In the genomic region with DNA sequence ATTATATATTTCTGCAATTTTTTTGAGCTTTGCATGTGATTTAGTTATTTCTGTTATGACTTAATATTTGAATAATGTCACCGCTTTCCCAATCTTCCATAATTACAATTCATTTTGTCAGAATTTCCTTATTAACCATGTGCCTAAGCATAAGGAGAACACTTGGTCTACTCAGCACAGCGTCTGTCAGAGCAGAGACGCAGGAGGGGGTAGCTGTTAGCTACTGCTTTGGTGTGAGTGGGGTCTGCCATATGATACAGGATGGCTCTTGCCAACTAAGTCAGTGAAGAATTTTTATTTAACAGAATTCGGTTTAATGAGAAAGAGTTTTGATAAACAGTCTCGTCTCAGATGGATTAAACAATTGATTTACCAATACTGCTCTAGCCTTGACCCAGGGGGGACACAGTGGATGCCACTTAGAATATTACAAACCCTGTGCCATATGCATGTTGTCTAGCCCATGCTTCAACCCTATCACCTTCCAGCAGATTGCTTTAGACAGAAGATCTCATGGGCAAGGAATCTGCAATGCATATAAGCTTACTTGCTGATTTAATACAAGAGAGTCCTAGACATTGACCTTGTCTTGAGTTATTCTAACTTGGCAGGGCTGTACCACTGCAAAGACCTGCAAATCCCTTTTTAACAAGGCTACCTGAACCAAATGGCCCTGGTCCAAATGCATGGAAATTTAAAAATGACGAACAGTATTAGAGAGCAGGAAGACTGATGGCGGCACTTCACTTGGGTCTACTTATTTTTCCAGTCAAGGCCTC, we compare ENCODE assay signal across 19 mouse cellular contexts.
DNase-seq lines count a peak whose midpoint lies in the region; ATAC-seq and TF ChIP-seq lines count a peak whose summit lies in the region.
"Had no signal": no experiment of that assay in that cellular context is flagged by ENCODE, and none has a peak within 500 bp of the region (broad histone marks: within the 10 kb centered on the region; RNA-seq: fewer than 3 reads in every experiment).

No protein-coding gene starts in this region.

- WGBS in midbrain, embryonic 11.5 days = 94% methylated on average over 7 of the region's 7 CpGs
- 88% methylated on average over 7 of the region's 7 CpGs for WGBS in midbrain, embryonic 10.5 days
- WGBS in lung, adult 2 months = 86% methylated on average over 7 of the region's 7 CpGs

- no peak for TF ChIP-seq CTCF in lung, adult 2 months (IDR thresholded peaks at IDR 0.05; ENCODE audit: insufficient read depth, low read length)

- H3K4me2 ChIP-seq in midbrain, embryonic 11.5 days = no peak overlapping the region
- H3K4me2 ChIP-seq: limb, embryonic 12.5 days; liver, embryonic 13.5 days; stomach, embryonic 15.5 days had no signal

- no peak overlapping the region for H3K27ac ChIP-seq in midbrain, embryonic 11.5 days (ENCODE audit: low read depth, low read length)
- no peak overlapping the region for H3K27ac ChIP-seq in midbrain, embryonic 10.5 days (replicated peaks)
- H3K27ac ChIP-seq: limb, embryonic 12.5 days; liver, embryonic 13.5 days; stomach, embryonic 15.5 days had no signal

- H3K4me3 ChIP-seq in midbrain, embryonic 11.5 days (ENCODE audit: low read depth, low read length) = no peak overlapping the region
- H3K4me3 ChIP-seq in midbrain, embryonic 10.5 days = no peak overlapping the region
- H3K4me3 ChIP-seq in lung, adult 2 months (replicated peaks; ENCODE audit: extremely low read depth, low read depth, low read length) = no peak overlapping the region
- H3K4me3 ChIP-seq: limb, embryonic 12.5 days; liver, embryonic 13.5 days; stomach, embryonic 15.5 days had no signal

- no peaks in the 10 kb centered on the region for H3K36me3 ChIP-seq in midbrain, embryonic 11.5 days (ENCODE audit: control insufficient read depth, insufficient read depth, low read length)
- H3K36me3 ChIP-seq in midbrain, embryonic 10.5 days = no peaks in the 10 kb centered on the region
- H3K36me3 ChIP-seq: limb, embryonic 12.5 days; liver, embryonic 13.5 days; stomach, embryonic 15.5 days had no signal

- no peaks in the 10 kb centered on the region for H3K4me1 ChIP-seq in midbrain, embryonic 11.5 days (ENCODE audit: control insufficient read depth, insufficient read depth, low read length)
- H3K4me1 ChIP-seq in midbrain, embryonic 10.5 days = no peaks in the 10 kb centered on the region
- no peaks in the 10 kb centered on the region for H3K4me1 ChIP-seq in lung, adult 2 months (ENCODE audit: control insufficient read depth, insufficient read depth, low read length)
- H3K4me1 ChIP-seq: limb, embryonic 12.5 days; liver, embryonic 13.5 days; stomach, embryonic 15.5 days had no signal

- no peak for TF ChIP-seq POLR2A in lung, adult 2 months (IDR thresholded peaks at IDR 0.05; ENCODE audit: borderline replicate concordance, extremely low read depth, low read depth, low read length)

- H3K27me3 ChIP-seq in midbrain, embryonic 11.5 days (ENCODE audit: control insufficient read depth, insufficient read depth, low read length) = no peaks in the 10 kb centered on the region
- no peaks in the 10 kb centered on the region for H3K27me3 ChIP-seq in midbrain, embryonic 10.5 days (ENCODE audit: low read depth, poor library complexity, severe bottlenecking)
- H3K27me3 ChIP-seq: limb, embryonic 12.5 days; liver, embryonic 13.5 days; stomach, embryonic 15.5 days had no signal

- H3K9ac ChIP-seq in midbrain, embryonic 11.5 days (ENCODE audit: low read length) = no peak overlapping the region
- H3K9ac ChIP-seq: limb, embryonic 12.5 days; liver, embryonic 13.5 days; stomach, embryonic 15.5 days had no signal

- peak; percentile 66 for DNase-seq in midbrain, embryonic 11.5 days (ENCODE audit: low spot score, missing footprints)
- DNase-seq in midbrain, embryonic 10.5 days (ENCODE audit: low spot score) = no peak
- peak; percentile 13 for DNase-seq in layer of hippocampus, adult 11-12 months (ENCODE audit: low spot score)
- peak; percentile 4 to 55 for DNase-seq in layer of hippocampus, postnatal 14 days (ENCODE audit: low spot score in 2 of 2)
- no peak for DNase-seq in lung, adult 2 months
- DNase-seq in adrenal gland, postnatal 10 days = no peak
- DNase-seq: adrenal gland, postnatal 36 days; cerebellum, adult 9-11 months; embryo, embryonic 11 days; gastrocnemius, postnatal 36 days; liver, embryonic 13.5 days; right cerebral cortex, postnatal 25 days; thymus, adult 2 months had no signal

- no peaks in the 10 kb centered on the region for H3K9me3 ChIP-seq in midbrain, embryonic 11.5 days (ENCODE audit: control insufficient read depth, low read length)
- H3K9me3 ChIP-seq in midbrain, embryonic 10.5 days (replicated peaks) = no peaks in the 10 kb centered on the region
- H3K9me3 ChIP-seq: limb, embryonic 12.5 days; liver, embryonic 13.5 days; stomach, embryonic 15.5 days had no signal

- no peak for ATAC-seq in midbrain, embryonic 11.5 days (ENCODE audit: low FRiP score)
- no peak for ATAC-seq in granulocyte monocyte progenitor cell, adult 5-6 weeks (replicated peaks; ENCODE audit: poor library complexity, severe bottlenecking)
- ATAC-seq: hindbrain, embryonic 16.5 days; intestine, embryonic 16.5 days; Patski had no signal

Comparison
In these comparisons a context has a peak if more than half of its experiments do, and no peak if none do; other contexts are left out.
1. DNase-seq: peak in midbrain, embryonic 11.5 days (single experiment), layer of hippocampus, adult 11-12 months (single experiment) and layer of hippocampus, postnatal 14 days (2 of 2); none in midbrain, embryonic 10.5 days (single experiment), lung, adult 2 months (single experiment) and adrenal gland, postnatal 10 days (single experiment).